Mouse (Mus musculus) kidney, adult 2 months (tissue): Measurements from ENCODE around the gene Cnksr1. TPM values are rescaled to one million over a fixed set of nuclear protein-coding genes. Genes with fewer than 3 reads are reported as not detected.

Experiments used
- DNase-seq: peaks from one replicate; pipeline ENCODE4 v3.0.0; 2021
- H3K27ac ChIP-seq: fragments of 200-500 bp; 2 replicates; pipeline ENCODE4 v1.5.1; 2012; ENCODE audit warnings: low read depth, low read length, control low read depth, inconsistent platforms; ENCODE audit not compliant: insufficient read depth
- H3K27me3 ChIP-seq: fragments of 200-500 bp; replicated peaks from 2 replicates; pipeline ENCODE4 v1.6.1; 2012; ENCODE audit warnings: mild to moderate bottlenecking, moderate library complexity, low read length, inconsistent platforms; ENCODE audit not compliant: control insufficient read depth, insufficient read depth
- H3K36me3 ChIP-seq: fragments of 200-500 bp; 2 replicates; pipeline ENCODE4 v1.6.1; 2012; ENCODE audit warnings: mild to moderate bottlenecking, moderate library complexity, low read length, inconsistent platforms; ENCODE audit not compliant: control insufficient read depth, insufficient read depth
- H3K4me1 ChIP-seq: fragments of 200-500 bp; 2 replicates; pipeline ENCODE4 v1.6.1; 2011; ENCODE audit warnings: low read length; ENCODE audit not compliant: control insufficient read depth, insufficient read depth
- H3K4me3 ChIP-seq: fragments of 200-500 bp; 2 replicates; pipeline ENCODE4 v1.5.1; 2011; ENCODE audit warnings: mild to moderate bottlenecking, low read depth, low read length, control low read depth; ENCODE audit not compliant: insufficient read depth
- CTCF ChIP-seq: fragments of 200-500 bp; conservative IDR thresholded peaks from 2 replicates; pipeline ENCODE4 v1.5.1; 2011; ENCODE audit warnings: low read depth, mild to moderate bottlenecking, control low read depth, low read length, moderate library complexity, mixed read lengths; ENCODE audit not compliant: insufficient read depth, insufficient read length
- POLR2A ChIP-seq: fragments of 200-500 bp; IDR thresholded peaks from one replicate; pipeline ENCODE4 v1.6.1; 2011; ENCODE audit warnings: low read depth, low read length, control low read depth
- WGBS: fragments of 180-500 bp; shearing (Covaris S2); methylation state at CpG from one replicate; pipeline ENCODE4 v1.1.7; 2018; 5-methylcytosine and 5-hydroxymethylcytosine counted together
- polyA plus RNA-seq: library from polyadenylated mRNA; depleted of rRNA; stranded (reverse); fragments of >200 nt; gene quantifications from 2 replicates; pipeline ENCODE4 v1.2.3, GENCODE M21; 2012

Cnksr1 gene
- polyA plus RNA-seq, 1 experiment = 14.9 TPM

DNA sequence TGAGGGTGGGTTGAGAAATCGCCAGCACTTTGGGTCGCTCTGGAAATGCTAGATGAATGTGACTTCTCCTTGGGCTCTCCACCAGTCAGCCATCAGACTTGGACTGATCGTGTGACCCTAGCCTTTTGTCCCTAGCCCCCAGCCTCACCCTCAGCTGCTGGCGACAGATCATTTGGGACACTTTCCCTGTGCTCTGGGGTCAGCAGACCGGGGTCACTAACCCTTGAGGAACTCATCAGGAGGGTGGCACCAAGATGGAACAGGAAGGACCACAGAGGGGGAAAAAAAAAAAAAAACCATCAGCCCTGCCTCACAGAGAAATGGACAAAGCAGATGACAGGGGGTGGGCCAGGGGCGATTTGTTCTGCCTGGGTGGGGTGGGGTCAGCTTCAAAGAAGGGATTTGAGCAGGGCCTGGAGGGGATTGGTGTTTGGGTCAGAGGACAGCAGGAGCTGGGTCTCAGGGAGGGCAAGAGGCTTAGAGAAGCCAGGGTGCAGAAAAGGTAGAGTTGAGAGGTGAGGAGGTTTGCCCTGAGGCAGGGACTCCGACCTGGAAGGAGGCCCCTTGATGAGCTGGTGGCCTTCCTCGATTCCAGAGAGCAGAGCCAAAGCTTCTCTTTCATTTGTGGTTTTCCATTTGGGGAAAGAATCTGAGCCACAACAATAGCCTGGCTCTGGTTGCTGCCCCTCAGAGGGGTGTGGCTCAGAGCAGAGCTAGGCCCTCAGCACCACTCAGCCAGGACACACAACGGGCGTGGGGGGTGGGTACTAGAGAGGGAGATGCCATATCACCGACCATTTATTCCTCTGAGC, 19.2 kb upstream of the Cnksr1 start:
- no peak overlapping the region for H3K4me3 ChIP-seq
- 0 out of 2 replicates have a peak, but pooled peaks cover 3% of the 10 kb centered on the region for H3K4me1 ChIP-seq
- DNase-seq = peak; percentile 51
- 57% methylated on average over 11 of the region's 11 CpGs for WGBS
- no peaks in the 10 kb centered on the region for H3K36me3 ChIP-seq
- no peak for TF ChIP-seq CTCF
- TF ChIP-seq POLR2A = no peak
- H3K27ac ChIP-seq = peak overlapping the region; percentile 63
- H3K27me3 ChIP-seq = no peaks in the 10 kb centered on the region

DNA sequence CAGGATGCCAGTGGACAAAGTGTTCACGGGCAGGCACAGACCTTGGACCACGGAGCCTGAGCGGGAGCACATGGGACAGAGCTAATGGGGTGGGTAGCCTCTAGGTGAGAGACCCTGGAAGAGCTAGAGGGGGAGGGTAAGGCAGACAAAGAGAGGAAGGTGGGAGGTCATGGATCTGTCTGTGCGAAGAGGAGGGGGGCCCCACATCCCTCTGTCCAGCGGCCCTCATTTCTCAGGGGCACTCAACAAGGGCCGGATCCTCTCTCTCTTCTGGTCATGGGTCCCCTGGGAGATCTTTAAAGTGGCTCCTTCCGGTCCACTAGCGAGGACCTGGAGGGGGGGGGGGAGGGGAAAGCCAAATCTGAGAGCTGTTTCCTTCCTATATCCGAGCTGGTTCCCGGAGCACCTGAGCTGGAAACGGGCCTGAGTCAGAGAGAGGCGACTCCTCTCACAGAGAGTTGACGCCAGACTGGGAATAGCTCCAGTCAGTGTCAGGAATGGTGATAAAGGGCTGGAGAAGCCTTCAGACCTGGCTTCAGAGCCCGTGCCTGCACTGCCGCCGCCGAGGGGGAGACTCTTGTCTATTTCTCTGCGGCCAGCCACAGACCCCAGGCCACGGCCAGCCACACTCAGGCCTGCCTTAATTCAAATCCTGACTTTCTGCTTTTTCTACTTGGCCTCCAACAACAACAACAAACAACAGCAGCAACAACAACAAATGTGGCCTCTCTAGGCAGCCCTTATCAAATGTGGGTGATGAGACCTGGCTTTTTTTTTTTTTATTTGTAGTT, 18.4 kb upstream of the Cnksr1 start:
- Histone ChIP-seq H3K27ac (peak overlapping the region; percentile 75), H3K27me3 (peaks cover 2% of the 10 kb centered on the region; the same call in 1 of the 2 replicates), H3K4me3 (peak overlapping the region; percentile 15; the same call in 1 of the 2 replicates), H3K4me1 (0 out of 2 replicates have a peak, but pooled peaks cover 6% of the 10 kb centered on the region), H3K36me3 (no peaks in the 10 kb centered on the region)
- no peak for TF ChIP-seq POLR2A
- TF ChIP-seq CTCF = no peak
- DNase-seq = peak; percentile 76
- WGBS = 46% methylated on average over 19 of the region's 19 CpGs

DNA sequence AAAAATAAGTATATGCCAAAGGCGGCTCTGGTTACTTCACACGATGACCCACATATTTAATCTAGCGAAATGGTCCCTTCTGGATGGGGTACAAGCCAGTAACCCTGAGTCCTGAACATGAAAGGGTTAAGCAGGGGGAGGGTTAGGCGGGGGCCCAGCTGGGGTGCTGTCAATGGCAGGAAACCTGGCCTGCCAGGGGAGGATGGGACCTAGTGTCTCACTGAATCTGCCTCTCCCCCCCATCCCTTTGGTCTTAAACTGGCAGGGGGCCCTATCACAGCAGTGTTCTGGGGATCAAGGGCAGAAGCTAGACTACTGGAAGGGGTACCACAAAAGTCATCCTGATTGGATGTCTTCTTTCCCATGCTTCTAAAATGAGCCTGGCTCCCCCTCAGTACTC, 17.7 kb upstream of the Cnksr1 start:
- peak; percentile 66 for DNase-seq
- Histone ChIP-seq H3K27me3 (peaks cover 6% of the 10 kb centered on the region), H3K36me3 (no peaks in the 10 kb centered on the region), H3K27ac (peak overlapping the region; percentile 75), H3K4me1 (peaks cover 8% of the 10 kb centered on the region; the same call in 1 of the 2 replicates), H3K4me3 (peak overlapping the region; percentile 15; the same call in 1 of the 2 replicates)
- WGBS = 65% methylated on average over 4 of the region's 4 CpGs
- TF ChIP-seq POLR2A (no peak), CTCF (no peak)

DNA sequence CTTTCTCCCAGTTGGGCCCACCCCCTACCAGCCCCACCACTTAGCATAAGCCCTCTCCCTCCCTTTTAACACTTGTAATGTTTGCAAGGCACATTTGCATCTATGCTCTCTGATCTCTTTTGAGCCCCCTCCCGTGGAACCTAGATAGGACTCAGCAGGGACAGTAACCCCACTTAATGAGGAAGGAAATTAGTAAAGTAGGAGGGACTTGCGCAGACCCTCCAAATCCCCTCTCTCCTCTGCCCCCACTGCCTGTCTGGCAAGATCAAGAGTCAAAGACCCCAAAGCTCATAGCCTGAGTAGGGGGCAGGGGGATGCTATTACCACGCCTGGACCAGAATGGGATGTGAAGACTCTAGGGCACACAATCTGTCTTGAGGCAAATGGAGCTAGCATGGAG, 16.6 kb upstream of the Cnksr1 start:
- WGBS = 69% methylated on average over 3 of the region's 3 CpGs
- Histone ChIP-seq H3K36me3 (no peaks in the 10 kb centered on the region), H3K4me3 (no peak overlapping the region), H3K4me1 (peaks cover 10% of the 10 kb centered on the region; the same call in 1 of the 2 replicates), H3K27ac (no peak overlapping the region), H3K27me3 (peaks cover 6% of the 10 kb centered on the region)
- TF ChIP-seq POLR2A (no peak), CTCF (no peak)
- no peak for DNase-seq

DNA sequence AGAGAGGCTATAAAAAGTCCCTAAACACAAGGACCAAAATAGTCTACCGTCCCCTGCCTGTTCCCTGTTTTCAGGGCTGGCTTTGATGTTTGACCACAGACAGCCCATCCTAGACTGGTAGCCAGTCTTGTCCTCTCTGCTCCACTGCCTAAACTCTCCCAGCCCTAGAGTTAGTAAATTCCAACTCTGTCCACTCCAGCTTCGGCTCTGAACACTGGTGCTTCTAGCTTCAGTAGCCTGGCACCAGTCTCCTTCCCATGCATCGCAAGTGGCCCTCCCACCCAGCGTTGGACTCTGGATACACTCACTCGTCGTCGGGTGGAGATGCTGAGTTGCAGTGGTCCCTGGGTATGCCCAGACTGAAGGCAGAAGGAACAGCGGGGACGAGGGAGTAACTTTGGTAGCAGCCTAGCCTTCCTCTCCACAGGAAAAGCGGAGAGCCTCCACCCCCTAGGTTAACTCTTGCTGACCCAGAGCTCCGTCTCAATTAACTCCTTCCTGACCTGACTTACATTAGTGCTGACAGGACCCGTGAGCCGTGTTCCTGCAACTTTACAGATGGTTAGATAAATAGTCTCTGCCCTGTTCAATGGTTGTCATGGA, 15.6 kb upstream of the Cnksr1 start, which contains the start of gene Grrp1:
Grrp1 (minus strand) TSS at position 385 of the 603 bp plus-strand sequence.
- TF ChIP-seq CTCF (no peak), POLR2A (peak; percentile 46)
- WGBS = 9% methylated on average over 13 of the region's 13 CpGs
- no peaks in the 10 kb centered on the region for H3K36me3 ChIP-seq
- H3K27ac ChIP-seq = peak within 1 kb of the TSS; percentile 84
- DNase-seq = peak; percentile 67
- peak within 1 kb of the TSS; percentile 64 for H3K4me3 ChIP-seq
- H3K4me1 ChIP-seq = peaks cover 10% of the 10 kb centered on the region; the same call in 1 of the 2 replicates
- peaks cover 6% of the 10 kb centered on the region for H3K27me3 ChIP-seq

DNA sequence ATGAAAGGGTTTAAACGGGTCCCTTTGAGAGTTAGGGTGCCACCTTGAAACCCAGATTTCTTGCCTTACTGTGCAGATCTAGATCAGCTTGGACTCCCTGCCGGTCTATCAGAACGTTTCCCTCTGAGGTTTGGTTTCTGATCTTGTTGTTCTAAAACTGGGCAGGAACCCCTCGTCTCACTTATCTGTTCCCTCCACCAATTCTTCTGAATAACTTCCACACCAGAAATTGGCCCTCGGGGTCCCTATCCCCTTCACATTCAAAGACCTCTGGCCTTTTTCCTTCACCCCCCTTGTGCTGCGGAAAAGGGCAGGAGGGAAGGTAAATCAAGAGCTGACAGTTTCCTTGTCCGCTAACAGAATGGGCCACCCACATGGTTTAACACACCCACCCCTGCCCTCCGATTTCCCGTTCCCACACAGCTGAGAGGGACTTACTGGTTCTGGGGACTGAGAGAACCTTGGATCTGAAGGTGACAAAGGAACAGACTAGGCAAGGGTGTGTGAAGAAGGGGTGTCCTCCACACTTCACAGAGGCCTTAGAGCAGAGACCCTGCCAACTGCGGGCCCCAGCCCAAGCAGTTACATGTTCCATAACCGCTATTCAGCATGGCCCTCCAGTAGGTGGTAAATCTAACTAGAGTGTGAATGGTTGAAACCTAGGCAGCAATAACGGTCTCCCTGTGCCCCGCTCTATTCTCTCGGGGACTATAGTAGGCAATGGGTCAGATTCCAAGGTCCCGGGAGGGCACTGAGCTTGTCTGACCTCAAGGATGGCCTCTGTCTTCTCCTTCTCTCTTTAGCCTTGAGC, 14.9 kb upstream of the Cnksr1 start:
- Histone ChIP-seq H3K4me3 (peak overlapping the region; percentile 64), H3K27me3 (peaks cover 6% of the 10 kb centered on the region), H3K27ac (peak overlapping the region; percentile 84), H3K36me3 (no peaks in the 10 kb centered on the region), H3K4me1 (peaks cover 10% of the 10 kb centered on the region; the same call in 1 of the 2 replicates)
- peak; percentile 68 for DNase-seq
- 34% methylated on average over 15 of the region's 15 CpGs for WGBS
- TF ChIP-seq CTCF (no peak), POLR2A (no peak)
